Mouse (Mus musculus) midbrain, embryonic 14.5 days (tissue): ENCODE data around the gene Casc3. TPM values are rescaled to one million over a fixed set of nuclear protein-coding genes. Genes with fewer than 3 reads are reported as not detected.
A peak's percentile ranks its signal among the peaks of the same experiment; 100 is the strongest.

ENCODE experiments used
- ATAC-seq: fragments of 200-750 bp; cut with Nextera tagmentation; 2 replicates; pipeline ENCODE4 v1.8.0; 2017; ENCODE audit warnings: moderate number of reproducible peaks, moderate library complexity; ENCODE audit not compliant: low FRiP score, low TSS enrichment
- DNase-seq: peaks from one replicate; pipeline ENCODE4 v3.0.0-alpha.2; 2015
- H3K27ac ChIP-seq: fragments of 300-500 bp; sonication (generic); replicated peaks from 2 replicates; pipeline ENCODE4 v1.5.1; 2014; ENCODE audit warnings: mild to moderate bottlenecking, low read depth, low read length, moderate library complexity
- H3K27me3 ChIP-seq: fragments of 300-500 bp; sonication (generic); 2 replicates; pipeline ENCODE4 v1.6.1; 2014; ENCODE audit warnings: low read length, control low read depth, mixed read lengths; ENCODE audit not compliant: control insufficient read depth, insufficient read depth
- H3K36me3 ChIP-seq: fragments of 300-500 bp; sonication (generic); 2 replicates; pipeline ENCODE4 v1.6.1; 2014; ENCODE audit warnings: low read length, control low read depth; ENCODE audit not compliant: control insufficient read depth, insufficient read depth
- H3K4me1 ChIP-seq: fragments of 300-500 bp; sonication (generic); 2 replicates; pipeline ENCODE4 v1.6.1; 2014; ENCODE audit warnings: mild to moderate bottlenecking, antibody characterized with exemption, low read length, control low read depth; ENCODE audit not compliant: control insufficient read depth, insufficient read depth
- H3K4me2 ChIP-seq: fragments of 300-500 bp; sonication (generic); 2 replicates; pipeline ENCODE4 v1.6.1; 2014; ENCODE audit warnings: mild to moderate bottlenecking, low read length, moderate library complexity
- H3K4me3 ChIP-seq: fragments of 300-500 bp; sonication (generic); replicated peaks from 2 replicates; pipeline ENCODE4 v1.5.1; 2014; ENCODE audit warnings: low read depth, low read length
- H3K9ac ChIP-seq: fragments of 300-500 bp; sonication (generic); replicated peaks from 2 replicates; pipeline ENCODE4 v1.6.1; 2014; ENCODE audit warnings: mild to moderate bottlenecking, low read length, moderate library complexity
- H3K9me3 ChIP-seq: fragments of 300-500 bp; sonication (generic); 2 replicates; pipeline ENCODE4 v1.6.1; 2016; ENCODE audit warnings: low read length, control low read depth, mixed read lengths; ENCODE audit not compliant: control insufficient read depth
- WGBS: fragments of 180-500 bp; shearing (Covaris S2); extraction: QIAGEN DNeasy Blood & Tissue Kit; methylation state at CpG from one replicate; pipeline ENCODE4 v1.1.7; 2014; 5-methylcytosine and 5-hydroxymethylcytosine counted together
- polyA plus RNA-seq: library from polyadenylated mRNA; unstranded; fragments of >200 nt; fragmentation: Nextera tagmentation; extraction: Ambion mirVana; gene quantifications from 2 replicates; pipeline ENCODE4 v1.2.1, GENCODE M21; 2014

Casc3 gene
- polyA plus RNA-seq, 1 experiment from 2014 or later: 57.3 TPM

DNA sequence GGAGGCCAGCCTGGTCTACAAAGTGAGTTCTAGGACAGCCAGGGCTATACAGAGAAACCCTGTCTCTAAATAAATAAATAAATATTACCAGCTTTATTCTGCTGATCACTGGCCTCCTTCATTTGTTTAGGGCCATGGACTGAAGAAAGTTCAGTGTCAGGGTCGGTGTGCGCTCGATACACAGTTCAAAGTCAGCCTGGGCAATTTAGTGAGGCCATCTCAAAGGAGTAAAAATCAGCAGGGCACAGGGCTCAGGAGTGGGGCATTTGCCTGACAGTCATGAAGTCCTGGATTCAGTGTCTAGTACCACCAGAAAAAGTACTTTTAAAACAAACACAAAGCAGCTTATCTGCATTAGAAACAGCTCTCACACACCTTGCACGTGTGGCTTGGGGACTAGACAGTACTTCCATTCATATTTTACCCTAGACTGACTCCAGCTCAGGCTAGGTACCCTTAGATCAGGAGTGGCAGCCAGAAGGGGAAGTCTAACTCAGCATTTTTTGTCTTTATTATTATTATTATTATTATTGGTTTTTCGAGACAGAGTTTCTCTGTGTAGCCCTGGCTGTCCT lies 14.0 kb upstream of the Casc3 start:
- no peak overlapping the region for H3K27ac ChIP-seq
- H3K4me2 ChIP-seq: no peak overlapping the region
- ATAC-seq: no peak
- no peaks in the 10 kb centered on the region for H3K27me3 ChIP-seq
- H3K36me3 ChIP-seq: no peaks in the 10 kb centered on the region
- H3K9me3 ChIP-seq: no peaks in the 10 kb centered on the region
- no peak overlapping the region for H3K9ac ChIP-seq
- H3K4me3 ChIP-seq: no peak overlapping the region
- no peak for DNase-seq
- H3K4me1 ChIP-seq: peaks cover 31% of the 10 kb centered on the region
- 86% methylated on average over 5 of the region's 5 CpGs for WGBS

GRCm38 (mm10) chr11:98791448-98791847 lies 13.3 kb upstream of the Casc3 start:
- H3K4me1 ChIP-seq: peaks cover 24% of the 10 kb centered on the region
- H3K36me3 ChIP-seq: no peaks in the 10 kb centered on the region
- no peaks in the 10 kb centered on the region for H3K9me3 ChIP-seq
- H3K4me2 ChIP-seq: no peak overlapping the region
- no peak overlapping the region for H3K27ac ChIP-seq
- no peak overlapping the region for H3K4me3 ChIP-seq
- ATAC-seq (no peak), DNase-seq (no peak)
- no peak overlapping the region for H3K9ac ChIP-seq
- WGBS: 72% methylated on average over 1 of the region's 1 CpGs
- no peaks in the 10 kb centered on the region for H3K27me3 ChIP-seq

- Histone ChIP-seq H3K27me3 (no peaks in the 10 kb centered on the region), H3K4me1 (peaks cover 17% of the 10 kb centered on the region), H3K27ac (no peak overlapping the region), H3K36me3 (no peaks in the 10 kb centered on the region), H3K9ac (no peak overlapping the region; the same call in 1 of the 2 replicates), H3K9me3 (no peaks in the 10 kb centered on the region), H3K4me3 (no peak overlapping the region), H3K4me2 (no peak overlapping the region)
- DNase-seq: no peak
- 6% methylated on average over 4 of the region's 4 CpGs for WGBS
- ATAC-seq: no peak
These were observed 12.6 kb upstream of the Casc3 start for GRCm38 (mm10) chr11:98792081-98792480.

- H3K36me3 ChIP-seq: peaks cover 11% of the 10 kb centered on the region
- H3K9me3 ChIP-seq: no peaks in the 10 kb centered on the region
- ATAC-seq (peak; percentile 62), DNase-seq (peak; percentile 78)
- H3K4me1 ChIP-seq: peaks cover 30% of the 10 kb centered on the region
- H3K9ac ChIP-seq: peak overlapping the region; percentile 99
- H3K27me3 ChIP-seq: no peaks in the 10 kb centered on the region
- H3K4me3 ChIP-seq: peak overlapping the region; percentile 100
- under 1% methylated on average over 30 of the region's 30 CpGs for WGBS
- H3K4me2 ChIP-seq: peak overlapping the region; percentile 95
- H3K27ac ChIP-seq: peak overlapping the region; percentile 98
These were observed 10.2 kb upstream of the Casc3 start for GRCm38 (mm10) chr11:98794469-98795014.

- peak within 1 kb of the TSS; percentile 99 for H3K9ac ChIP-seq
- DNase-seq: peak; percentile 94
- under 1% methylated on average over 62 of the region's 89 CpGs for WGBS
- peaks cover 18% of the 10 kb centered on the region for H3K36me3 ChIP-seq
- peak within 1 kb of the TSS; percentile 95 for H3K4me2 ChIP-seq
- peaks cover 27% of the 10 kb centered on the region for H3K4me1 ChIP-seq
- peak within 1 kb of the TSS; percentile 98 for H3K27ac ChIP-seq
- H3K4me3 ChIP-seq: peak within 1 kb of the TSS; percentile 100
- no peaks in the 10 kb centered on the region for H3K9me3 ChIP-seq
- no peaks in the 10 kb centered on the region for H3K27me3 ChIP-seq
- ATAC-seq: peak; percentile 79
These were observed 9.5 kb upstream of the Casc3 start, which contains the start of gene Msl1 for GRCm38 (mm10) chr11:98795015-98795713. Gene Msl1, plus strand, starts transcription at chr11:98795516.

DNA sequence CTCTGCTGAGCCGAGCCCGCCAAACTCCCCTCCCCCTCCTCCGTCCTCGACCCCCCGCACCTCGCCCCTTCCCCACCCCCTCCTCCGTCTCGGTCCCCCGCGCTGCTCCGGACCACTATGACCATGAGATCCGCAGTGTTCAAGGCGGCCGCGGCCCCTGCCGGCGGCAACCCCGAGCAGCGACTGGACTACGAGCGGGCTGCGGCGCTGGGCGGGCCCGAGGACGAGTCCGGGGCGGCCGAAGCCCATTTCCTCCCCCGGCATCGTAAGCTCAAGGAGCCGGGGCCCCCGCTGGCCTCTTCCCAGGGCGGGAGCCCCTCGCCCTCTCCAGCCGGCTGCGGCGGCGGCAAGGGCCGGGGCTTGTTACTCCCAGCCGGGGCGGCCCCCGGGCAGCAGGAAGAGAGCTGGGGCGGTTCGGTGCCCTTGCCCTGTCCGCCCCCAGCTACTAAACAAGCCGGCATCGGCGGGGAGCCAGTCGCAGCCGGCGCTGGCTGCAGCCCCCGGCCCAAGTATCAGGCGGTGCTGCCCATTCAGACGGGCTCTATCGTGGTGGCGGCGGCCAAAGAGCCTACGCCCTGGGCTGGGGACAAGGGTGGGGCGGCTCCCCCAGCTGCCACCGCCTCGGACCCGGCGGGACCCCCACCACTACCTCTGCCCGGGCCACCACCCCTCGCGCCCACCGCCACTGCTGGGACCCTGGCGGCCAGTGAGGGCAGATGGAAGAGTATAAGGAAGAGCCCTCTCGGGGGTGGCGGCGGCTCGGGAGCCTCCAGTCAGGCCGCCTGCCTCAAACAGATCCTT lies 8.8 kb upstream of the Casc3 start:
- Histone ChIP-seq H3K4me2 (peak overlapping the region; percentile 95), H3K9ac (peak overlapping the region; percentile 99), H3K9me3 (no peaks in the 10 kb centered on the region), H3K36me3 (peaks cover 25% of the 10 kb centered on the region), H3K27ac (peak overlapping the region; percentile 98), H3K4me3 (peak overlapping the region; percentile 100), H3K27me3 (no peaks in the 10 kb centered on the region), H3K4me1 (peaks cover 27% of the 10 kb centered on the region)
- peak; percentile 56 for ATAC-seq
- under 1% methylated on average over 71 of the region's 74 CpGs for WGBS
- DNase-seq: no peak

DNA sequence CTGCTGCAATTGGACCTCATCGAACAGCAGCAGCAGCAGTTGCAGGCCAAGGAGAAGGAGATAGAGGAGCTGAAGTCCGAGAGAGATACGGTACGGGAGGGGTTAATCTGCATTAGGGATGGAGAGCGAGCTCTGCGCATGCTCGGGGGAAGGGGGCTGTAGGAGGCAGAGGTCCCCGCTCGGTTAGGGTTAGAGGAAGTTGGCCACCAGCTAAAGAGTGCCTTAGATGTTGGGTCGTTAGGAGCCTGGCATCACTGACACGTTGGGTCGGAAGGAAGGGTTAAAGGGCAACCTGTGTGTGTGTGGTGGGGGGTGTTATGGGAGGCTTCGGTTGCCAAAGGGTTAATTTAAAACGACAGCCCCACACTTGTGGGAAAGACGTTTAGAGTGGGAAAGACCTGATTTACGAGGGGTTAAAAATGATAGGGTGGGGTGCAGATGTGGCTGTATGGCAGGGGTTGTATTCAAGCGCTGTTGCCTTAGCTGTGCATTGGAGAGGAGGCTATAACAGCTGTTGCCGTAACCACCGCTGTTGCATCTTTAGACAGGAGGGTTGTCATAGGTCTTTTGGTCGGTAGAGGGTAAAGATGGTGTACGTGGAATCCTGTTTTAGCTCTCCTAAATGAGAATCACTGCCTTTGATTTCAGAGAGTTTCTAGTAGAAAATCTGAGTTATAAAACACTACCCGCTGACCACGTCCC lies 8.0 kb upstream of the Casc3 start:
- DNase-seq: peak; percentile 93
- H3K4me2 ChIP-seq: peak overlapping the region; percentile 95
- H3K27me3 ChIP-seq: no peaks in the 10 kb centered on the region
- ATAC-seq: peak; percentile 55; the same call in 1 of the 2 replicates
- WGBS: 4% methylated on average over 23 of the region's 23 CpGs
- H3K9ac ChIP-seq: peak overlapping the region; percentile 99
- peak overlapping the region; percentile 100 for H3K4me3 ChIP-seq
- peaks cover 33% of the 10 kb centered on the region for H3K36me3 ChIP-seq
- peaks cover 27% of the 10 kb centered on the region for H3K4me1 ChIP-seq
- no peaks in the 10 kb centered on the region for H3K9me3 ChIP-seq
- peak overlapping the region; percentile 98 for H3K27ac ChIP-seq

DNA sequence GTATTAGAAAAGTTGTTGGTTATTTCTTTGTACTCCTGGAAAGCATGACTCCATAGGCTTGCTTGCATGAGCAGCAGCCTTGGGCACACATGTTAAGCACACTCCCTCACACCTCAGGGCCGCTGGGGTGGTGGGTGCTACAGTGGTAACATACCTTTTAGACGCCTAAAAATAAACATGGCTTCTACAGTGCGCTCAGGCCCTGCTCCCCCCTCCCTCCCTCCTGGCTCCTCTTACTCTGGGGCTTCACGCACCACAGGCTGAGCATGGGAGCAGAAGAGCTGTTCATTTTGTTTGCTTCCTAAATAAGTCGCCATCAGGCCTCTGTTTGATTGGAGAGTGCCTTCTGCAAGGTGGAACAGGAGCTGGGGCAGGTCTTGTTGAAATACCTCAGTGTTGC lies 7.4 kb upstream of the Casc3 start:
- WGBS: 14% methylated on average over 5 of the region's 5 CpGs
- ATAC-seq (no peak), DNase-seq (no peak)
- H3K4me3 ChIP-seq: peak overlapping the region; percentile 100
- peak overlapping the region; percentile 99 for H3K9ac ChIP-seq
- H3K9me3 ChIP-seq: no peaks in the 10 kb centered on the region
- H3K27ac ChIP-seq: peak overlapping the region; percentile 98; the same call in 1 of the 2 replicates
- H3K4me2 ChIP-seq: peak overlapping the region; percentile 95
- peaks cover 39% of the 10 kb centered on the region for H3K36me3 ChIP-seq
- H3K4me1 ChIP-seq: peaks cover 27% of the 10 kb centered on the region
- H3K27me3 ChIP-seq: no peaks in the 10 kb centered on the region
